Mouse (Mus musculus): ENCODE data around the gene Rps18. TPM values are rescaled to one million over a fixed set of nuclear protein-coding genes. Genes with fewer than 3 reads are reported as not detected.
"Not testable (repeated sequence)": the region's sequence is repeated elsewhere in the genome, so short reads cannot be mapped to it uniquely, and the experiment has no call there.

The Rps18 gene
- total RNA-seq, 2 experiments from 2014 or later: 327 to 330 TPM

DNA sequence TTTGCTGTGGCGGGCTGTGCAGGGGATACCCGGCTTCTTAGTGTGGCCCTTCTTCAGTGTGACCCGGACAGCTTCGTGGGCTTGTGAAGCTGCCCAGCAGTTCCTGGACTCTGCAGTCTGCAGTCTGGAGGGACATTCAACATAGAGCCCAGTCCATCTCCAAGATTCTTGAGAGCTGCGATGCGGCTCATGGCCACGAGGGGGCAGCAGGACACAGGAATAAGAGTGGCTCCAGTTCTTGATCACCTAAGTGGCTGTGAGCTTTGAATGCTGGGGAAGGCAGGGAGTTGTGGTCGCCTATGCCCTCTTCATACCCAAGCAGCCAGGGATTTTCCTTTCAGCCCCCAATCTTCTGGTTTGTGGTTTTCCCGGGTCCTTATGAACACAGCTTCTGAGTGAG is 12.7 kb upstream of the Rps18 start:
- DNase-seq: peak; percentile 67 to 68

DNA sequence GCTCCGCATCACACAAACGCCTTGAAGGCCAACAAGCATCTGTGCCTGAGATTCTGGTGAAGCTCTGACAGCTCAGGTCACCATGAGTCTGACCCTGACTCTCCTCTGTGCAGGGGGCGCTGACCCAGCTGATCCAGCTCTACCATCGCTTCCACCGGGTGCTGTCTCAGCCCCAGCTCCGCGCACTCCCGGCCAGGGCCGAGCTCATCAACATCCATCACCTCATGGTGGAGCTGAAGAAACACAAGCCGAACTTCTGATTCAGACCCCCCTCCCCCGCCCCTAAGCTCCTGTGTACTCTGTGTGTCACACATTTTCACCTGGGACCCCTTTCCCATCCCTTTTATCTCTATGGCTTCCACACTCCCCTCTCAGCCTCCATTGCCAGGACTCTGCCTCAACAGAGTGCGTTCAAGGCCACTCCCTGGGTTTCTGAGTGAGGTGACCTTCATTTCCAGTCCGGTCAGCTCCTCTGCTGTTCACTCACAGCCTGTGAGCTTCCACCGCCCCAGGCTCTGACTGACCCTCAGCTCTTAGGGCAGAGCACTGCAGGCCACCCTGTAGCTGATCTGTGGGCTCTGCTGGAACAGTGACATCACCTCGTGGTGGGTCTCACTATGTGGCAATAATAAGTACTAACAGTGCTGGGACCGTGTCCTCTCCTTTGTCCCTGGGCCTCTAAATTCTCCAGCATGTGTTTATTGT is 10.2 kb upstream of the Rps18 start:
- DNase-seq: no peak

DNA sequence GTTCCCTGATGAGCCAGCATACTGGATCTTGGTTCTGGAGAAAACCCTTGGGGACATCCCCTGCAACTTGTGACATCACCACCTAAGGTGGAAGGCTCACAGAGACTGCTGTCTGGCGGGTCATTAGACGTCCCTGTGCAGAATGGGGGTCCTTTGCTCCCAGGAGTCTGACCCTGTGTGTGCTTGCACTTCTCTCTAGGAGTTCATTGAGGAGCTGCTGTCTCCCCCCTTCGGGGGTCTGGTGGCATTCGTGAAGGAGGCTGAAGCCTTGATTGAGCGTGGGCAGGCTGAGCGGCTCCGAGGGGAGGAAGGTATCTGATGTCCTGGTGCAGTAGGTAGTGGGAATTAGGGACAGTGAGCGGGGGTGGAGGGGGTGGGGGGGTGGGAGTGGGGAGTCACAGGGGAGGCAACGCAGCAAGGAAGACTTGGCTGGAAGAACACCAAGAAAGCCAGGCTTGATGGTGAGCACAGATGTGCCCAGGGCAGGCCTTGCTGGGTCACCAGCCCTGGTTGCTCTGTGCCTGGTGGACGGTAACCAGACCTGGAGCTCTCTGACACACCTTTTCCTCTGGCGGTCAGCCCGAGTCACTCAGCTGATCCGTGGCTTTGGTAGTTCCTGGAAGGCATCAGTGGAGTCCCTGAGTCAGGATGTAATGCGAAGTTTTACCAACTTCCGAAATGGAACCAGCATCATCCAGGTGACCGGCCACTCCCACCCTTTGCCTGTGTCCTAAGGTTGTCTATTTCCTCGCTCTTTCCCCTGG is 9.5 kb upstream of the Rps18 start:
- no peak for DNase-seq

DNA sequence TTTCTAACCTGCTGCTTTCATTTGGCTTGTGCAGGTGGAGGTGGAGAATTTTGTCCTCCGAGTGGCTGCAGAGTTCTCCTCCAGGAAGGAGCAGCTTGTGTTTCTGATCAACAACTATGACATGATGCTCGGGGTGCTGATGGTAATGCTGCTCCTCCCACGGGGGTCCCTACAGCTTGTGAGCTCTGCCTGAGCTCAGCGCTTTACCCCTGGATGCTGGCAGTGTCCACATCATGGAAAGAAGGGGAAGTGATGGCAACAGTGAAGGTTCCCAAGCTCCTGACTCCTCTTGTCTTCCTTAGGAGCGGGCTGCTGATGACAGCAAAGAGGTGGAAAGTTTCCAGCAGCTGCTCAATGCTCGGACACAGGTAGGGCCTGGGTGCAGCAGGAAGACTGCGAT is 7.1 kb upstream of the Rps18 start:
- no peak for DNase-seq

DNA sequence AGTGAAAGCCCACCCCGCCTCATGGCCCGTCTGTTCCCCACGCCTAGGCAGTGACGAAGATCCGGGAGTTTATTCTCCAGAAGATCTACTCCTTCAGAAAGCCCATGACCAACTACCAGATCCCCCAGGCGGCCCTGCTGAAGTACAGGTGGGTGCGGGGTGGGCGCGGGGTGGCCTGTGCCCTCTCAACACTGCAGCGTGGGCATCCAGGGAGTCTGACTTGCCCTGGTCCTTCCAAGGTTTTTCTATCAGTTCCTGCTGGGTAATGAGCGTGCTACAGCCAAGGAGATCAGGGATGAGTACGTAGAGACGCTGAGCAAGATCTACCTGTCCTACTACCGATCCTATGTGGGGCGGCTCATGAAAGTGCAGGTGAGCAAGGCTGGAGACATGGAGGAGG is 4.1 kb upstream of the Rps18 start:
- DNase-seq: no peak

DNA sequence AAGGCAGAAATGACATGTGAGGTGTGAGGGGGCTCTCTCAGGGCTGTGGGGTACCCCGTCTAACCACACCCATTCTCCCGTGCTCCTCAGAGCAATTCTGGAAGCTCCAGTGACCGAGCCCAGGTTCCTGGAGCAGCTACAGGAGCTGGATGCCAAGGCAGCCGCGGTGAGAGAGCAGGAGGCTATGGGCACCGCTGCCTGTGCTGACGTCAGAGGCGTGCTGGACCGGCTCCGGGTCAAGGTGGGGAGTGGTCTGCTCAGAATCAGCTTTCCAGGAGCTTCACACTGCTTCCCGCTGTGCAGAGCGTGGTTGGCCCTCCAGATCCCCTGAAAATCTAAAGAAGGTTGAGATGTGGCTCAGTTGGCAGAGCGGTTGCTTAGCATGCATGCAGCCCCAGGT is 3.3 kb upstream of the Rps18 start:
- no peak for DNase-seq

DNA sequence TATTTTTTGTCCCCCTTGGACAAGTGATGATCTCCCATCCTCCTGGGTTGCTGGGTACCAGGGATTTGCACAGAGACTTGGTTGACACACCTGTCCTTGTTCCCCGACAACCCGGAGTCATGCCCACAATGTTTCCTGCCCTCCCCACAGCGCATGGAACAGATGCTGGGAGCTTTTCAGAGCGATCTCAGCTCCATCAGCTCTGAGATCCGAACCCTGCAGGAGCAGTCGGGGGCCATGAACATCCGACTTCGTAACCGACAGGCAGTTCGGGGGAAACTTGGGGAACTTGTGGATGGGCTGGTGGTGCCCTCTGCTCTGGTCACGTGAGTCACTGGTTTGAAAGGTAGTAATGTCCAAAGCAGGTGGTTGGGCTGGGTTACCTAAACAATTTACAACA is 2.6 kb upstream of the Rps18 start:
- no peak for DNase-seq

DNA sequence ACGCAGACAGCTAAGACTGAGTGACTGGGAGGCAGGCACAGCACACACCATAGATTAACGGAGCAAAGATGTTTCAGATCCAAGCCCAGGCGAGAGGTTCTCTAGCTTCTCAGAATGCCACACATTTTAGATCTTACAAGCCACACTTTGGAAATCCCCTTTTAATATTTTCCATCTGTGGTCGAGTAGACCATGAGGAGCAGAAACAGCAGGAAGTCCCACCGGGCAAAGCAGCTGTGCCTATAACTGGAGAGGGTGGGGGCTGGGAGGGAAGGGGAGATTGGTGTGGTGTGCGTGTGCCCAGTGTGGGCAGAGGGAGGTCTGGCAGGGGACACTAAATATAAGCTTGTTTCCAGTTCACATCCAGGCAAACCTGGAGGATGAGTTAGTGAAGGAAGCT is 1.7 kb upstream of the Rps18 start:
- no peak for DNase-seq

DNA sequence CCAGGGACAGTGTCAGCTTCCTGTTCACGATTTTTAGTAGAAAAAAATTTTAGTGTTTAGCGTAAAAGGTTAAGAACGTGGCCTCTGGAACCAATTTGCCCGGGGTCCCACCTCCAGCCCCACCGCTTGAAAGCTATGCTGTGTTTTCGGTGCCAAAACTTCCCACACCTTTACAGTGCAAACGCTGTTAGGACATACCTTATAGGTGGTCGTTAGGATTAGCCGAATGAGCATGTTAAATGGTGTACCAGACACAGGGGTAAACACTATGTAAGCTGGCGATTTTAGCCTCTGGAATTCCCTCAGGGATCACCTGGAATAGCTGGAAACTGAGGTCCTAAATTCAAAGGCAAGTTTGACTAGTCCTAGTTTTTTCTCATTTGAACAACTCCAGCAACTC is 535 bp upstream of the Rps18 start:
- no peak for DNase-seq

DNA sequence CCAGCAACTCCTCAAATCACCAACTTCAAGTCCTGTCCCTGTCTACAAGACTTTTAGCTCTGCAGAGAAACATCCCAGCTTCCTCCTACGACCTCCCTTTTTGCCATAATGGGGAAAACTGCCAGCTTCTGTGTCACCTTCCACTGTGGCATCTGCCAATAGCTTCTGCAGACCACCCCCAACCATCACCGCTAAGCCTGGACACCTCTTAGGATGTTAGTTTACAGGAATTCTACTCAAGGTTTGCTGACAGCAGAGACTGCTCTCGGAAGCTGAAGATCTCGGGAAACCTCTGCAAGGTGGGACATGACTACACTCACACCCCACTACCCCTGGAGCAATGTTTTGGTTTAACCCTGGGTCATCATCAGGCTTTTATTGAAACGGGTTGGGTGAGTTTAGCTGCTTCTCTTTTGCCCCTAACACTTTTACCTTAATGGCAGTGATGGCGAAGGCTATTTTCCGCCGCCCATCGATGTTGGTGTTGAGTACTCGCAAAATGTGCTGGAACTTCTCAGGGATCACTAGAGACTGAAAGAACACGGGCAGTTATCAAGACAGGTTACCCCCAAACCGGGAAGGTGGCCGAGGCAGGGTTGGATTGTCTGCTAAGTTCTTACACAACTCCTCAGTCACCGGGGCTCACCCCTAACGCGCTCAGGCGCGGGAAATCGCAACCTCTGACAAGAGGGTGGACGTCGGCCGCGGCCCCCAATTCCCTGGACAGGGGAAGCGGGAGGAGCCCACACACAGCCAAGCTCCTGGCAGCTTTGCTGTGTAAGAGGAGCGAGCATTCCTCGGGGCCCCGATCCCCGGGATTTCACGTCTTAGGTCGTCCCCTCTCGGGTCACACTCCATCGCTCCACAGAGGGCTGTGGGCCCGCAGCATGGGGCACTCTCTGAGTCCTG is 901 bp downstream of the Rps18 start:
- DNase-seq: no peak

DNA sequence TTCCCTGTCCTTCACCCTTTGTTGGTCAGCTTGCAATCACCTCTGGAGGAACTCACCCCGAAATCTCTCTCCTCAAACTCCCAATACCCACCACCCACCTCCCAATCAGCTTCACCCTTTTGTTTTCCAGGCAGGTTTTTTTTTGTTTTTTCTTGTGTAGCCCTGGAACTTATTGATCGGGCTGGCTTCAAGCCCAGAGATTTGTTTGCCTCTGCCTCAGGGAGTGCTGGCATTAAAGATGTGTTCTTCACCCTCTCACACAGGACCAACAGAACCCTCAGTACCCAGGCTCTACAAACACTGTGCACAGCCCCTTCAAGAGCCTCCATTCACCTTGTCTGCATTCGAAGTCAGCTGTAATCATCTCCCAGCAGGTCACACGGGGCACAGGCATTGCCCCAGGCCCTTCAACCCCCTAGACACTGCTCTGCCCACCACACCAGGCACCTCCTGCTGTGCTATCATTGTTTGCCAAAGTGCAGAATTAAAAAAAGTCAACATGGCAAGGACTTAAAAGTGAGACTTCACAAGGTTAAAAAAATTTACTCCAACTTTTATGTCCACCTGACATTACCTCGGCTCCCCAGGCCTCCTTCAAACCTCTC is 1.7 kb downstream of the Rps18 start:
- no peak for DNase-seq

DNA sequence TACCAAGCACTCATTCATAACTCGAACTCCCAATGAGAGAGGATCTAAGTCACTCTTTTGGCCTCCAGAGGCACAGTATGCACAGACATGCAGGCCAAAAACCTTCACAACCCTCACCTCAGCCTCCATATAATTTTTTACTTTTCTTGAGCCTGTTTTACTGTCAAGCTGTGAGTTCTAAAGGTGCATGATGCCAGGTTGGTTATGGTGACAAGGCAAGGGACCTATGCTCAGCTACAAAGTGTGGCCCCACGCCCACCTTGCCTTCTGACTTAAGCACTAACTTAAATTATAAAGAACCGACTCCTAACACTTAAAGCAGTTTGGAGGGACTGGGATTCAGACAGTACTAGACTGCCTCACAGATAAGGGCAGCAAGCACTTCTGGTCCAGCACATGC is 2.5 kb downstream of the Rps18 start:
- no peak for DNase-seq

DNA sequence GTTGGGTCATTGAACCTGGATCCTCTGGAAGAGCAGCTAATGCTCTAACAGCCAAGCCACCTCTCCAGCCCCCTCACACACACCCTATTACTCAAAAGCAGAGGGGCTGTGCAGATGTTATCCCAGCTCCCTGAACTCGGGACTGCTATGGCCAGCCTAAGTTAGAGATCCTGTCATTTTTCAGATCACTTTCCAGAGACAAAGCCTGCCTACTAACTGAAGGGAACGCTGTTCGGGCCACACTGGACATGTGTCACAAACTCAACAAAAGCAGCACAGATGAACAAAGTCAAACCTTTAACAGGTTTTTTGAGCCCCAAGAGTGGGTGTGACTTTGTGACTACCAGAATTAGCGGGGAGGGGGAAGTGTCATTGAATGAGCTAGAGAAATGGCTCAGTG is 2.9 kb downstream of the Rps18 start:
- DNase-seq: no peak

DNA sequence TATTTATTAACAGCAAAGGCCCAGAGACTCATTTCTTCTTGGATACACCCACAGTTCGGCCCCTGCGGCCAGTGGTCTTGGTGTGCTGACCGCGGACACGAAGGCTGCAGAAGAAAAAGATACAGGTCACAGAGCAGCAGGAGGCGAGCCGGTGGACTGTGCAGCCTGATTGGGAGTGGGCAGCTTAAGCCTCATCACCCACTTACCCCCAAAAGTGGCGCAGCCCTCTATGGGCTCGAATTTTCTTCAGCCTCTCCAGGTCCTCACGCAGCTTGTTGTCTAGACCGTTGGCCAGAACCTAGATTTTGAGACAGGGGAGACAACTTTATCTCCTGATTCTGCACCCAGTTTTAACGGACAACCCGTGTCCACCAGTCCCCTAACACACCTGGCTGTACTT is 3.8 kb downstream of the Rps18 start:
- DNase-seq: not testable (repeated sequence)

DNA sequence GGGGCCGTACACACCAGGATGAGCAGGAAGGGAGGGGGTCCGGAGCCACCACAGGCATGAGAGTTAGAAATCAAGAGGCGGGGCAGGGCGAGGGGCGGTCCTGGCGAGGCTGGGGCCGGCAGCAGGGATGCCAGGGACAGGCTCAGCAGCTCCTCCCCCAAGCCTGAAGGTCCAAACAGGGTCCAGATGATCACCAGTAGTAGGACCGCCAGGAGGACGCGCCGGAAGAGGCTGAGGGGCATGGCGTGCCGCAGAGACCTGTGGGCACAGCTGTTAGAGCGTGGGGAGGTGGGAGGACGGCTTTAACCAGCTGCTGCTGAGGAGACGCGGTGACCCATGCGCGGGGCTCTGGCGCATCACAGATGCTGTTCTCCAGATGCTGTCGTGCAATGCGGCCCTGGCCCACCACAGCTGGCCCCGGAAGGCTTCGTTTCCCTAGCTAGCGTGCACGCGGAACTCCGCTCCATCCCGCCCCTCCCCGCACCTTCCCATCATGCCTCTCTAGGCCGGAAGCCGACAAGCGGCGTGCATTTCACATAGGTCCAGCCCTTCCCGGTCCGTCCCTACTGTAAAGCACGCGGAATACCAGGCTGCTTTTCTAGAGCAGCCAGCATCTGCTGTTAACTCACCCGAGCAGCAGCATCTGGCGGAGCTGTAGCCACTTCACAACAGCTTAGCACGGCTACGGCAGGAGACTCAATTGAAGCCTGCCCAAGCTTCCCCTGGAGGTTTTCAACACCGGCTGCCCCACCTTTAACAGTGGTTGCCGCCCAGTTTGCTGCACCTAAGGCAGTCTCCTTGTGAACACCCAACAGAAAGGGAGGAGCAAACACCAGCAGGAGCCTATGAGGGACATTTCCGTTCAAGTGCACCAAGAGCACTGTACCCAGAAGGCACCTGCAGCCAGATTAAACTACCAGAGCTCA is 4.5 kb downstream of the Rps18 start, which contains the start of gene B3galt4:
B3galt4 (minus strand) TSS at position 468 of the 926 bp plus-strand sequence.
- DNase-seq: peak; percentile 75 to 76

DNA sequence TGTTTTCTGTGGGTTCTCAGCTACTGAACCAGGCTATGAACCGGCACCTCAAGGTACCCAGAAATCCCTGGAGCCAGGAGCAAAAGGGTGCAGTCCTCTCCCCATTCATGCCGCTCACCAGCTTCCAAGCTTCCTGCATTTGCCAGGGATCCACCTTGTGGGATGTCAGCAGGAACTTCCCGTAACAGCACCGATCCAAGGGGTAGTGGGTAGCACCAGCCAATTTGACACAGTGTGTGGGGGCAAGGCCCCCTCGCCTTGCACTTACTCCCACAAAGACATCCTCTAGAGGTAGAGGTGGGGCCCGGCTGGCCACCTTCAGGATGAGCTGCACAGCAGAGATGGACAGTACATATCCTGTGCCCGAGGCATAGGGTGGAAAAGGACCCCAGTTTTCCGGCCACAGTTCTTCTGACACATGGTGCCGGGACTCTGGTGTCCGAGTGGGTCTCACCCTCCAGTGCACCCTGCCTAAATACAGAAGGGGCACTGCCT is 5.6 kb downstream of the Rps18 start:
- DNase-seq: no peak

DNA sequence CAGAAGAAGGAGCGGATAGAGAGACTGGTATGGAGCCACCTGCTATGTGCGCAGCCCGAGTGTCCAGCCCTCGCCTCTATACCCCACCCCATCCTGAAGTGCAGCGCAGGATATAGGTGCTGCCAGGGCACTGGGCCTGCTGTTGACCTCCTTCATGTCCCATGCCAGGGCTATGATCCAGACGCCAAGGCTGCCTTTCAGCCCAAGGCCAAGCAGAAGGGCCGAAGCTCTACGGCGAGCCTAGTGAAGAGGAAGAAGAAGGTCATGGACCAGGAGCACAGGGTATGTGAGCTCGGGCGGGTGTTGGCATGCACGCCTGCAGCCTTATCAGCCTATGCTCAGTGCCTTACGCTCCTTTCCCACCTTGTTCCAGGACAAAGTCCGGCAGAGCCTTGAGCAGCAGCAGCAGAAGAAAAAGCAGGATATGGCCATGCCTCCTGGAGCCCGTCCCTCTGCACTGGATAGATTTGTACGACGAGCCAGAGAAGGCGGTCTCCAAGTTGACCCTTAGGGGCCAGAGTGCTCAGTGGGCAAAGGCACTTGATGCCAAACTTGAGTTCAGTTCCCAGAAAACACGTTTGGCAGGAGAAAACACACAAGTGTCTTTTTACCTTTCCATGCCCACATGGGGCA is 6.8 kb downstream of the Rps18 start:
- no peak for DNase-seq

DNA sequence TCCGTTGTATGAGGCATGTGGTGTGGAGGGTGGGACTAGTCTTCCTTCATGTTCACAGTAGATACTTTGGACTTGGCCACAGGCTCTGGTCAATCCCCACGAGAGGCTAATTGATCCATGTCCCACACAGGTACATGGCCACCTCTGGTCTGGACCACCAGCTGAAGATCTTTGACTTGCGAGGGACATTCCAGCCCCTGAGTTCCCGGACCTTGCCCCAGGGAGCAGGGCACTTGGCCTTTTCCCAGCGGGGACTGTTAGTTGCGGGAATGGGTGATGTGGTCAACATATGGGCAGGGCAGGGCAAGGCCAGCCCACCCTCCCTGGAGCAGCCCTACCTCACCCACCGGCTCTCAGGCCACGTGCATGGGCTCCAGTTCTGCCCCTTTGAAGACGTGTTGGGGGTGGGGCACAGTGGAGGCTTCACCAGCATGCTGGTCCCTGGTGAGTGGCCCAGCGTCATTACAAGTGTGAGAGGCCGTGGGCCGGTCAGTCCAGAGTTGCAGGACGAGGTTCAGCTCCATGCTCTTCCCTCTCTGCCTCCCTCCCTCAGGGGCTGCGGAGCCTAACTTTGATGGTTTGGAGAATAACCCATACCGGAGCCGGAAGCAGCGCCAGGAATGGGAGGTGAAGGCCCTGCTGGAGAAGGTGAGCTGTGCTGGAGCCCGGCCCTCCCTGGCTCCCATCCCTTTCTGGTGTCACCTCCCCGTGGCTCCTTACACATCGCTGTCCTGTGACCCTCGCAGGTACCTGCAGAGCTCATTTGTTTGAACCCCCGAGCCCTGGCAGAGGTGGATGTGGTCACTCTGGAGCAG is 7.5 kb downstream of the Rps18 start:
- no peak for DNase-seq

DNA sequence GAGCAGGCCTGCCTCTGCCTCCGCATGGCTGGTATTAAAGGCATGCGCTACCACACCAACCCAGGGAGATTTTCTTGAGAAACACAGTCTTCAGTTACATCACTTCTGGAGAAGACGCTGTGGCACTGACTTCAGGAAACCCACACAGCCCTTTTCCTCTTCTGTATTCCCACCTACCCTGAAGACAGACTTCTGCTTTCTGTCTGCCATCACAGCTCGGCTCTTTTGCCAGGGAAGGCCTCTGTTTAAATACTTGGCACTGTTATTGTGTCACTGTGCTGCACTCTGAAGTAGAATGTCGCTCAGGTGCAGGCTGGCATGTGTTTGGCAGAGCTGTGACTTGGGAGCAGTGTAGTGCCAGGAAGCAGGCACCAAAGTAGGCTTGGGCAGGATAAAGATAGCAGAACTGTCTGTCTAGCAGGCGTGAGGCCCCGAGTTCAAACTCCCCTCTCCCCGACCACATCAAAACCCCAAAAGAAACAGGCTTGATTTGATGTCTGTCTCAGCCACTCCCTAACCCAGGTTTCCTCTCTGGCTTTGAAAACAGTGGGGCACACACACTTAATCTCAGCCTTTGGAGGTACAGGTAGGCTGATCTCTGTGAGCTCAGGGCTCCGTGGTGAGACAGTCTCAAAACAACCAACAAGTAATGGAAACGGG is 8.2 kb downstream of the Rps18 start:
- DNase-seq: no peak
